Mouse (Mus musculus) stomach, postnatal 0 days (tissue): Measurements from ENCODE around the gene Mrln.

Experiments
- CTCF ChIP-seq: IDR thresholded peaks from 2 replicates; pipeline ENCODE4 v1.5.1; 2016; ENCODE audit warnings: antibody characterized with exemption, low read depth, mild to moderate bottlenecking, moderate library complexity
- EP300 ChIP-seq: optimal IDR thresholded peaks from 2 replicates; pipeline ENCODE3; 2016; ENCODE audit warnings: antibody characterized with exemption

GRCm38 (mm10) chr10:70166427-70166826 is 38.0 kb upstream of the Mrln start:
- TF ChIP-seq EP300 = no peak
- no peak for TF ChIP-seq CTCF
